Mouse (Mus musculus) intestine, postnatal 0 days (tissue): ENCODE measurements at regions not wholly inside any gene's neighbourhood (a gene's known extent, or its start where the extent isn't known, plus 50 kb on each side); places are given as distances from the start of the nearest gene placed in this dataset.

Experiments used
- ATAC-seq: fragments of 200-750 bp; cut with Nextera tagmentation; 2 replicates; pipeline ENCODE4 v1.8.0; 2017; ENCODE audit warnings: mild to moderate bottlenecking, moderate TSS enrichment, moderate library complexity
- H3K27ac ChIP-seq: fragments of 300-500 bp; sonication (generic); 2 replicates; pipeline ENCODE4 v1.5.1; 2014; ENCODE audit warnings: mild to moderate bottlenecking, low read depth, low read length, moderate library complexity
- H3K27me3 ChIP-seq: fragments of 300-500 bp; sonication (generic); replicated peaks from 2 replicates; pipeline ENCODE4 v1.6.1; 2014; ENCODE audit warnings: low read length, mixed read lengths; ENCODE audit not compliant: control insufficient read depth, insufficient read depth
- H3K36me3 ChIP-seq: fragments of 300-500 bp; sonication (generic); 2 replicates; pipeline ENCODE4 v1.6.1; 2014; ENCODE audit warnings: mild to moderate bottlenecking, moderate library complexity; ENCODE audit not compliant: control insufficient read depth, insufficient read depth
- H3K4me1 ChIP-seq: fragments of 300-500 bp; sonication (generic); replicated peaks from 2 replicates; pipeline ENCODE4 v1.6.1; 2014; ENCODE audit warnings: antibody characterized with exemption, low read length, mixed read lengths; ENCODE audit not compliant: control insufficient read depth, insufficient read depth
- H3K4me2 ChIP-seq: fragments of 300-500 bp; sonication (generic); replicated peaks from 2 replicates; pipeline ENCODE4 v1.6.1; 2014; ENCODE audit warnings: low read depth, mild to moderate bottlenecking, moderate library complexity
- H3K4me3 ChIP-seq: fragments of 300-500 bp; sonication (generic); 2 replicates; pipeline ENCODE4 v1.5.1; 2014; ENCODE audit warnings: low read depth, low read length
- H3K9ac ChIP-seq: fragments of 300-500 bp; sonication (generic); 2 replicates; pipeline ENCODE4 v1.6.1; 2014; ENCODE audit warnings: mild to moderate bottlenecking, low read depth, low read length
- H3K9me3 ChIP-seq: fragments of 300-500 bp; sonication (generic); 2 replicates; pipeline ENCODE4 v1.6.1; 2016; ENCODE audit warnings: mixed run types; ENCODE audit not compliant: control insufficient read depth
- CTCF ChIP-seq: sonication (generic); IDR thresholded peaks from 2 replicates; pipeline ENCODE4 v1.5.1; 2016; ENCODE audit warnings: low read depth, mild to moderate bottlenecking, control low read depth, antibody characterized with exemption, moderate library complexity
- WGBS: fragments of 180-500 bp; shearing (Covaris S2); extraction: QIAGEN DNeasy Blood & Tissue Kit; methylation state at CpG from one replicate; pipeline ENCODE4 v1.1.7; 2014; 5-methylcytosine and 5-hydroxymethylcytosine counted together

DNA sequence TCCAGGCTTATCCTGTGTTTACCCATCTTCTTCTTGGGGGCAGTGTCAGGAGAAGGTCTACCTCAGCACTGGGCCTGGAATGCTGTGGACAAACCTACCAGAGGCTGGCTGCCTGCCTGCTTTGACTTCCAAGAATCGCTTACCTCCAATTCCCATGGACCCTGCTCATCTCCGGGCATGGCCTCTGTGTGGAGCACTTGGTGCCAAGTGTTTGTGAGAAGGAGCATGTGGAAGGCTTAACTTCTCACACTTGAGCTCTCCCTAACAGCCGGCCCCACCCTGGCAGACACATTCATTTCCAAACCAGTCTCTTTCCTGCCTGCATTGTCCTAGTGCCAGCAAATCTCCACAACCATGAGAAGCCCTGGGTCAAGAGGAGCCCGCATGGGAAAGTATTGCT is 49.8 kb upstream of the Dusp10 start:
- no peak overlapping the region for H3K27ac ChIP-seq
- H3K9me3 ChIP-seq: no peaks in the 10 kb centered on the region
- ATAC-seq: no peak
- H3K36me3 ChIP-seq: no peaks in the 10 kb centered on the region
- no peak overlapping the region for H3K9ac ChIP-seq
- TF ChIP-seq CTCF: no peak
- H3K4me2 ChIP-seq: no peak overlapping the region
- no peaks in the 10 kb centered on the region for H3K27me3 ChIP-seq
- H3K4me3 ChIP-seq: no peak overlapping the region
- WGBS: 84% methylated on average over 4 of the region's 4 CpGs
- no peaks in the 10 kb centered on the region for H3K4me1 ChIP-seq
